Mouse (Mus musculus) neural tube, embryonic 11.5 days (tissue): Measurements from ENCODE around the gene F5. TPM values are rescaled to one million over a fixed set of nuclear protein-coding genes. Genes with fewer than 3 reads are reported as not detected.

Experiments used
- ATAC-seq: fragments of 200-750 bp; cut with Nextera tagmentation; 2 replicates; pipeline ENCODE4 v1.8.0; 2017; ENCODE audit warnings: moderate number of reproducible peaks, mild to moderate bottlenecking, moderate TSS enrichment, moderate library complexity; ENCODE audit not compliant: insufficient read depth, low FRiP score, low TSS enrichment
- DNase-seq: peaks from one replicate; pipeline ENCODE4 v3.0.0-alpha.2; 2015; ENCODE audit warnings: low spot score
- H3K27ac ChIP-seq: fragments of 300-500 bp; sonication (generic); 2 replicates; pipeline ENCODE4 v1.5.1; 2014; ENCODE audit warnings: low read depth, mild to moderate bottlenecking, low read length
- H3K27me3 ChIP-seq: fragments of 300-500 bp; sonication (generic); 2 replicates; pipeline ENCODE4 v1.6.1; 2014; ENCODE audit warnings: mild to moderate bottlenecking, low read length, mixed read lengths; ENCODE audit not compliant: control insufficient read depth, insufficient read depth
- H3K36me3 ChIP-seq: fragments of 300-500 bp; sonication (generic); 2 replicates; pipeline ENCODE4 v1.6.1; 2014; ENCODE audit warnings: mild to moderate bottlenecking, low read length, moderate library complexity, mixed read lengths; ENCODE audit not compliant: control insufficient read depth, insufficient read depth
- H3K4me1 ChIP-seq: fragments of 300-500 bp; sonication (generic); 2 replicates; pipeline ENCODE4 v1.6.1; 2014; ENCODE audit warnings: low read length, mixed read lengths; ENCODE audit not compliant: control insufficient read depth, insufficient read depth
- H3K4me2 ChIP-seq: fragments of 300-500 bp; sonication (generic); 2 replicates; pipeline ENCODE4 v1.6.1; 2014; ENCODE audit warnings: low read depth, mild to moderate bottlenecking, moderate library complexity
- H3K4me3 ChIP-seq: fragments of 300-500 bp; sonication (generic); 2 replicates; pipeline ENCODE4 v1.5.1; 2014; ENCODE audit warnings: low read depth, low read length
- H3K9ac ChIP-seq: fragments of 300-500 bp; sonication (generic); 2 replicates; pipeline ENCODE4 v1.6.1; 2014; ENCODE audit warnings: mild to moderate bottlenecking, low read length
- H3K9me3 ChIP-seq: fragments of 300-500 bp; sonication (generic); 2 replicates; pipeline ENCODE4 v1.6.1; 2016; ENCODE audit warnings: low read length; ENCODE audit not compliant: control insufficient read depth
- WGBS: fragments of 180-500 bp; shearing (Covaris S2); extraction: QIAGEN DNeasy Blood & Tissue Kit; methylation state at CpG from one replicate; pipeline ENCODE4 v1.1.7; 2014; 5-methylcytosine and 5-hydroxymethylcytosine counted together
- polyA plus RNA-seq: library from polyadenylated mRNA; unstranded; fragments of >200 nt; fragmentation: Nextera tagmentation; extraction: Ambion mirVana; gene quantifications from 2 replicates; pipeline ENCODE4 v1.2.1, GENCODE M21; 2014

The F5 gene
- polyA plus RNA-seq, 1 experiment from 2014 or later: 0.42 TPM

- 86% methylated on average over 4 of the region's 4 CpGs for WGBS
- H3K4me3 ChIP-seq: no peak overlapping the region
- H3K27me3 ChIP-seq: no peaks in the 10 kb centered on the region
- H3K9ac ChIP-seq: no peak overlapping the region
- DNase-seq: no peak
- no peaks in the 10 kb centered on the region for H3K36me3 ChIP-seq
- H3K9me3 ChIP-seq: no peaks in the 10 kb centered on the region
- no peak overlapping the region for H3K4me2 ChIP-seq
- H3K27ac ChIP-seq: no peak overlapping the region
- no peak for ATAC-seq
- no peaks in the 10 kb centered on the region for H3K4me1 ChIP-seq
These were observed 21.5 kb downstream of the F5 start for GRCm38 (mm10) chr1:164173145-164173544.

- Histone ChIP-seq H3K4me3 (no peak overlapping the region), H3K27me3 (no peaks in the 10 kb centered on the region), H3K9me3 (no peaks in the 10 kb centered on the region), H3K4me1 (no peaks in the 10 kb centered on the region), H3K36me3 (no peaks in the 10 kb centered on the region), H3K9ac (no peak overlapping the region), H3K4me2 (no peak overlapping the region), H3K27ac (no peak overlapping the region)
- ATAC-seq: no peak
- DNase-seq: no peak
These were observed 25.2 kb downstream of the F5 start for GRCm38 (mm10) chr1:164176856-164177255.

- H3K4me3 ChIP-seq: no peak overlapping the region
- H3K36me3 ChIP-seq: no peaks in the 10 kb centered on the region
- no peaks in the 10 kb centered on the region for H3K9me3 ChIP-seq
- no peak overlapping the region for H3K4me2 ChIP-seq
- H3K27me3 ChIP-seq: no peaks in the 10 kb centered on the region
- no peak for ATAC-seq
- DNase-seq: no peak
- H3K4me1 ChIP-seq: no peaks in the 10 kb centered on the region
- no peak overlapping the region for H3K9ac ChIP-seq
- H3K27ac ChIP-seq: no peak overlapping the region
- WGBS: 84% methylated on average over 6 of the region's 6 CpGs
These were observed 26.8 kb downstream of the F5 start for GRCm38 (mm10) chr1:164178429-164178828.

- ATAC-seq (peak; percentile 81), DNase-seq (peak; percentile 39)
- Histone ChIP-seq H3K4me1 (no peaks in the 10 kb centered on the region), H3K4me2 (peak overlapping the region; percentile 9; the same call in 1 of the 2 replicates), H3K9me3 (no peaks in the 10 kb centered on the region), H3K36me3 (no peaks in the 10 kb centered on the region), H3K27me3 (no peaks in the 10 kb centered on the region), H3K9ac (no peak overlapping the region), H3K27ac (no peak overlapping the region), H3K4me3 (no peak overlapping the region)
- WGBS: 46% methylated on average over 16 of the region's 16 CpGs
These were observed 32.7 kb downstream of the F5 start for GRCm38 (mm10) chr1:164184142-164184870.

GRCm38 (mm10) chr1:164184871-164185223 is 33.2 kb downstream of the F5 start:
- WGBS: 51% methylated on average over 8 of the region's 8 CpGs
- no peak overlapping the region for H3K4me2 ChIP-seq
- H3K4me1 ChIP-seq: no peaks in the 10 kb centered on the region
- H3K36me3 ChIP-seq: no peaks in the 10 kb centered on the region
- peak; percentile 11 for DNase-seq
- H3K27ac ChIP-seq: no peak overlapping the region
- H3K9me3 ChIP-seq: no peaks in the 10 kb centered on the region
- no peaks in the 10 kb centered on the region for H3K27me3 ChIP-seq
- no peak overlapping the region for H3K9ac ChIP-seq
- H3K4me3 ChIP-seq: no peak overlapping the region
- peak; percentile 33; the same call in 1 of the 2 replicates for ATAC-seq

GRCm38 (mm10) chr1:164185316-164185715 is 33.7 kb downstream of the F5 start:
- ATAC-seq (no peak), DNase-seq (no peak)
- H3K36me3 ChIP-seq: no peaks in the 10 kb centered on the region
- H3K4me1 ChIP-seq: no peaks in the 10 kb centered on the region
- H3K27me3 ChIP-seq: no peaks in the 10 kb centered on the region
- H3K27ac ChIP-seq: no peak overlapping the region
- 74% methylated on average over 4 of the region's 4 CpGs for WGBS
- no peaks in the 10 kb centered on the region for H3K9me3 ChIP-seq
- H3K4me3 ChIP-seq: no peak overlapping the region
- no peak overlapping the region for H3K4me2 ChIP-seq
- H3K9ac ChIP-seq: no peak overlapping the region

GRCm38 (mm10) chr1:164187002-164187560 is 35.4 kb downstream of the F5 start:
- no peaks in the 10 kb centered on the region for H3K9me3 ChIP-seq
- no peak overlapping the region for H3K27ac ChIP-seq
- H3K36me3 ChIP-seq: no peaks in the 10 kb centered on the region
- H3K4me1 ChIP-seq: no peaks in the 10 kb centered on the region
- DNase-seq: no peak
- no peak overlapping the region for H3K4me2 ChIP-seq
- no peaks in the 10 kb centered on the region for H3K27me3 ChIP-seq
- ATAC-seq: no peak
- WGBS: 88% methylated on average over 1 of the region's 1 CpGs
- no peak overlapping the region for H3K9ac ChIP-seq
- H3K4me3 ChIP-seq: no peak overlapping the region

- no peaks in the 10 kb centered on the region for H3K27me3 ChIP-seq
- no peaks in the 10 kb centered on the region for H3K9me3 ChIP-seq
- no peak overlapping the region for H3K27ac ChIP-seq
- 89% methylated on average over 4 of the region's 4 CpGs for WGBS
- no peaks in the 10 kb centered on the region for H3K4me1 ChIP-seq
- H3K9ac ChIP-seq: no peak overlapping the region
- H3K4me3 ChIP-seq: no peak overlapping the region
- no peak overlapping the region for H3K4me2 ChIP-seq
- DNase-seq (no peak), ATAC-seq (no peak)
- H3K36me3 ChIP-seq: no peaks in the 10 kb centered on the region
These were observed 47.9 kb downstream of the F5 start for GRCm38 (mm10) chr1:164199551-164199950.

- Histone ChIP-seq H3K27me3 (no peaks in the 10 kb centered on the region), H3K9me3 (no peaks in the 10 kb centered on the region), H3K36me3 (no peaks in the 10 kb centered on the region), H3K9ac (no peak overlapping the region), H3K27ac (no peak overlapping the region), H3K4me3 (no peak overlapping the region), H3K4me2 (no peak overlapping the region), H3K4me1 (no peaks in the 10 kb centered on the region)
- DNase-seq (no peak), ATAC-seq (no peak)
- 75% methylated on average over 2 of the region's 2 CpGs for WGBS
These were observed 56.8 kb downstream of the F5 start for GRCm38 (mm10) chr1:164208437-164208836.
